Mouse (Mus musculus): ENCODE data around the gene Cdk19.

The Cdk19 gene

GRCm38 (mm10) chr10:40440740-40441139 lies 101.4 kb downstream of the Cdk19 start:
- no peak for DNase-seq (ENCODE audit: low read depth, low spot score)

- no peak for DNase-seq (ENCODE audit: low read depth, low spot score)
Measured at GRCm38 (mm10) chr10:40442076-40442475, 102.7 kb downstream of the Cdk19 start.

DNA sequence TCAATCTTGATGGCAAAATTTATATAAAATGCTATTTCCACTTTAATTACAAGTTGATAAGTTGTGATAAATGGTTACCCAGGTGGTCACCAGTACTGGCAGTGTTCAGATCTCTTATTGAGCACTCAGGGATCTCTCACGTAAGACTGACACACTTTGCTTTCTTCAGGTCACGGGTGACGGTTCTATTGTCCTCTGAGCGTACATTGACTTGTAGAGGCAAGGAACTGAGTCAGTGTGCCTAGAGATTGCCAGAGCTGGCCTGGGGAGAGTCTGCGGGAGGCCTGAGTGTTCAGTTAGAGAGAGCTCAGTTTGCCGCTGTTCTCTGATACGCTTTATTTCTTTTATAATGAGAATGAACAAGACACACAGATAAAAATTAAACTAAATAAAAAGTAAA lies 104.0 kb downstream of the Cdk19 start:
- DNase-seq (ENCODE audit: low read depth, low spot score): no peak

DNA sequence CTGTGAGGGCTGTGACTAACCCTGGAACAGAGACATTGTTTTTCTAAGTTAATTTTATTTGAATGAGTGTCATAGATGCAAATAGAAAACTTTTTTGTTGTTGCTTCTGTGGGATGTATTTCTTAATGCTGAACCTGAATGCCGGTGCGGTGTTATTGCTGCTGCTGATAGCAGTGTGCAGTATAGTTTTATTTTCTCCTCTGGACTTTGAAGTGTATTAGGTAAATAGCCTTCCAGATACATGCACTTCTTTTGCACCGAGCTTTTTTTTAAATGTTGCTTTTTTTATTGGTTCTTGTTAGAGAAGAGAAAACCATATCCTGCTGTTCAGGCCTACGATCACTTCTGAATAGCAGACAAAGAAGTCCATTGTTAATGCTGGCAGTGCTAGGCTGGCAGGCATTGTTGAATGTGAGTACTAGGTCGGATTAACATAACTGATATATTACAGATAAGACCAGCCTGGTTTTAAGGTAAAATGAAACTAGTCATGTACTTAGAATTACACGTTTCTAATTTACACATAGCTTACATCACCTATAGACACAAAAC lies 104.5 kb downstream of the Cdk19 start:
- no peak for DNase-seq (ENCODE audit: low read depth, low spot score)

DNA sequence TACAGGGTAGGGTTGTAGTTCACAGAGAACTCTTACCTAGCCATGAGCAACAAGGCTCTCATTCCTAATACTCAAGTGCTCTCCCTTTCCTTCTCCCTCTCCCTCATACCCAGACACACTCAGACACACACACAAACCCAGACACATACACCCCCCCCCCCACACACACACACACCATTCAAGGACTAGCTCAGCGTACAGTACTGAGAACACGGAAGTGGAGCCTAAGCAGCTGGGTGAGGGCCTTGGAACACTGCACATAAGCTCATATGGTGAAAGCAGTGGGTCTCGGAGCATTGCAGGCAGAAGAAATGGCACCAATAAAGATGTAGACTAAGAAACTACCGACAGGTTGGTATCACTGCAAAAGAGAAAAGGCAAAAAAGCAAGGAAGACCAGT lies 105.2 kb downstream of the Cdk19 start:
- DNase-seq (ENCODE audit: low read depth, low spot score): no peak

GRCm38 (mm10) chr10:40446088-40446604 lies 106.8 kb downstream of the Cdk19 start:
- DNase-seq (ENCODE audit: low read depth, low spot score): no peak

DNA sequence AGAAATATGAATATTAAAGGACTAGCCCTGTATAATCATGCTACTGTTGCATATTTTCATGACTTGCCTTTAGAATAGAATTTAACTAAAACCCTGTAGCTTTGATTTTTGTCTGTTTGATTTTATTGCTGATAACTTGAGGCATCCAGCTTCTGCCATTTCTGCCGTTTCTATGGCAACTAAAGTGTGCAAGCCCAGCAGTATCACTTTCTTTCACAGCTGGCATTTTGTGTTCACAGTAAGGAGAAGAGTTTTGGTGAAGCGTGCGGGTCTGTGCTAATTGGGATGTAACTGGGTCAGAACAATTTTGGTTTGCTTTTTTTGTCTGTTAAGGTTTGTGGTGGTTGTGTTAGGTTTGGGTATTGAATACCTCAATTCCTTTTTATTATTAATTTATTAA lies 107.3 kb downstream of the Cdk19 start:
- DNase-seq (ENCODE audit: low read depth, low spot score): no peak

DNA sequence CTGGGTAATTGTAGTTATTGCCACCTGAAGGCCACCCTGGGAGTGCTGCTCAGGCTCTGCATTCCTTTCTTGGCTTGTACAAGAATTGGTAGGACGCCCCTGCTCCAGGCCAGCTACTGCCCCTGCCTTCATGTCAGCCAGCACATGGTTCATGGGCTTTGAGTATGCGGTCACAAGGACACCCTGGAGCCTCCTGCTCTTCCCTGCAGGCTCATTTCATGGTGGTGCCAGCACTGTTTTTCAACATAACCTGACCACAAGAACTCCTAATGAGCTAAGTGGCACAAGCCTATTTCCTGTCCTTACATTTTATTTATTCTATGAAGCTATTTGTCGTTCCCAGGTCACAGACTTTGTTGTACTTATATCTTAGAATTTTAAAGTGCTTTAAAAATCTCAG lies 107.9 kb downstream of the Cdk19 start:
- no peak for DNase-seq (ENCODE audit: low read depth, low spot score)

- DNase-seq (ENCODE audit: low read depth, low spot score): no peak
Measured at GRCm38 (mm10) chr10:40447921-40448320, 108.6 kb downstream of the Cdk19 start.

GRCm38 (mm10) chr10:40448444-40448843 lies 109.1 kb downstream of the Cdk19 start:
- DNase-seq (ENCODE audit: low read depth, low spot score): no peak

DNA sequence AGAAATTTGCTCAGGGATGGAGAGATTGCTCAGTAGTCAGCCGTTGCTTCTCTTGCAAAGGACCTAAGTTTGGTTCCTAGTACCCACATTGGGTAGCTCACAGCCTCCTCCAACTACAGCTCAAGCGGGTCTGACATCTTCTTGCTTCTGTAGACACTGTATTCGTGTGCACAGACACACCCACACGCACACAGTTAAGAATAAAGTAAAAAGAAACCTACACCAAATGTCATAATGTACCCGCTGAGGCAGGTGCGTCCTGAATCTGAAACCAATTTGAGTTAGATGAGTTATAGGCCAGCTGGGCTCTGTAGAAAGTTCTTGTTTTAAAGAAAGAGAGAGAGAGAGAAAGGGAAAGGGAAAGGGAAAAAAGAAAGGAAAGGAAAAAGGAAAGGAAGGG lies 110.2 kb downstream of the Cdk19 start:
- DNase-seq (ENCODE audit: low read depth, low spot score): no peak

DNA sequence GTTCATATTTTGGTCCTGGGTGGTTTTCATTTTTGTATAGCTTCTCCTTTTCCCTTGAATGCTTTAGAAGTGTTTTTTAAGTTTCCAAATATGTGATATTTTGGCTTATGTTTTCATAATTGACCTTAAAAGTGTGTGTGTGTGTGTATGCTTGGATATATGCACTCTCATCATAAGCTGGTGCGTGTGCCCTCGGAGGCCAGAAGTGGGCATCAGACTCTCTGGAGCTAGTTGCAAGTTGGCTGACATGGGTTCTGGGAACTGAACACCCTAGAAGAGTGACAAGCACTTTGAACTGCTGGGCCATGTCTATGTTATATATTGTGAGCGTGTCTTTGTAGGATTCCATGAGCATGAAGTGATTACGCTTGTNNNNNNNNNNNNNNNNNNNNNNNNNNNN lies 110.8 kb downstream of the Cdk19 start:
- no peak for DNase-seq (ENCODE audit: low read depth, low spot score)

DNA sequence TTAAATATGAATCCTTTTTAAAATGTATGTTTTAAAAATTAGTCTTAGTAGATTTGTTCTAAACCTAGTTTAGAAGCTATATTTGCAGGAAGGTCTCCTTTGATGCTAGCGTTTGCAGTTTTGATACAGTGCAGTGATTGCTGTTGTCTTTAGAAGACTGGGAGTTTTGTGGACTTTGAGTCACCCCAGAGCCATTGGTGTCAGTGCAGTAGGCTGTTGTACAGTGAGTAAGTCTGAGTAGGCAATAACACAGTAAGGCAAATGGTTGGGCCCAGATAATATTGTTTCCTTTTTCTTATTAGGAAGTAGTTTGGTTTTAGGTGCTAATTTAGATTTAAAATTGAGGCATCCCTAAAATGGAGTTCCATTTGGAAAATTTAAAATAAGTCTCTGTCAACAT lies 117.8 kb downstream of the Cdk19 start:
- DNase-seq (ENCODE audit: low read depth, low spot score): no peak

GRCm38 (mm10) chr10:40459141-40459540 lies 119.8 kb downstream of the Cdk19 start:
- DNase-seq (ENCODE audit: low read depth, low spot score): no peak

DNA sequence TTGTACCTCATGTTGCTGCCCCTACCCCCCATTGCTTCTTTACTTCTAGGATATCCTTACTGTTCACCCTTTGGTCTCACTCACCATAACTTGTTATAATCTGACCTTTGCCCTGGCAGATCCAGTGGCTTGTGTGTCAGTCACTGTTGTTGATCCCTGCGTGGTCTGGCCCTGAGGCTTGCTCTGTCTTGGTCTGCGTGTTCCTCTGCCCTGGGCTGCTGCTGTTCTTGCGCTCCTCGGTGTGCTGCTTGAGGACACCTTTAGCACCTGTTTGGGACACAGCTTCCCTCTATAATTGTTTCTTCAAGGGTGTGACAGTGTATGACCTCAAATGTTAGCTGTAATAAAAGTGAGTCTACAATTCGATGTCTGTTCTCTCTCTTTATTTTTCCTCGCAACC lies 122.0 kb downstream of the Cdk19 start:
- no peak for DNase-seq (ENCODE audit: low read depth, low spot score)

DNA sequence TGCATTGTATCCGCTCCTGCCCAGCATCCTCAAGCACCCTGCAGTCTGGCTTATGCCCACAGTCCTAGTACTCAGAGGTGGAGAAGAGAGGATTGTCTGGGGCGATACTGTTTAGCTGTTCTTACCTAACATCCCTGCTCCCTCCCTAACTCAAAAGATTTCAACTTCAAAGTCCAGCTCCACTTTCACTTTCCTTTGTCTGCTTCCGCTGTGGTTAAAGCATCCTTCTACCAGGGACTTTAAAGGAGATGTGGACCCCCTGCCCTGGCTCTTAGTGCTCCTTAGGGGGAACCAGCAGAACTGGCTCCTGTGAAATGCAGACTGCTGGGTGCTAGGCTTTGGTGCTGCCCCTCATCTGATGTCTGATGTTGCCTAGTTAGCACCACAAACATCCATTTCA lies 122.9 kb downstream of the Cdk19 start:
- DNase-seq (ENCODE audit: low read depth, low spot score): no peak

GRCm38 (mm10) chr10:40467174-40467911 lies 128.0 kb downstream of the Cdk19 start:
- DNase-seq (ENCODE audit: low read depth, low spot score): no peak

GRCm38 (mm10) chr10:40467912-40468254 lies 128.5 kb downstream of the Cdk19 start:
- no peak for DNase-seq (ENCODE audit: low read depth, low spot score)

GRCm38 (mm10) chr10:40469145-40469544 lies 129.8 kb downstream of the Cdk19 start:
- DNase-seq (ENCODE audit: low read depth, low spot score): no peak

DNA sequence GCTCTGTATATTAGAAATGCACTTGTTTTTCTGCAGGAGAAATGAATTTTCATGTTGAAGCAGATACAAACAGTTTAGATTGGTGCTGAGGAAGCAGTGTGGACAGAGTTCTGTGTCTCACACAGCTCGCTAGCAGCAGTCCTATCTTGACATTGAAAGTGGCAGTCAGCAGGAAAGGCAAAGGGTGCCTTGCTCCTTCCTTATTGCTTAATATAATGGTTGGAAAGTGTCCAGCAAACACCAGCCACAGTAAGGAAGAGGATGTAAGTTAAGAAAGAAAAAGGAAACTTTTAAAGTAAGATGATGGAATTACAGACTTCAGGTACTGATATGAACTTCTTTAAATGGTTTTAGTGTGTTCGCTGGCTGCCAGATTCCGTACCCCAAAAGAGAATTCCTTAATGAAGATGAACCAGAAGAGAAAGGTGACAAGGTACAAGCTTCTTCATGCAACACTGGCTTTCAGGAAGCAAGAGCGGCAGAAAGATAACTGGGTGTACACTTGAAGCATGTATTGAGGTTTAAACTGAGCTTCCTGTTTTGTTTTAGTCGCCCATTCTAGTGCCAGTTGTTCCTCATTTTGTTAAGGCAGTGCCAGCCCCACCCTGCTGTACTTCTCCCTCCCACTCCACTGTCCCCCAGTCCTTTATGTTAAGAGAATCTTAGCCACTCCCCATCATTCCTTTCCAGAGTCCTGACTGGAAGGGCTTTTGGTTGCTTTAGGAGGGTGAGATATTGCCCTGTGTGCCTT lies 137.3 kb downstream of the Cdk19 start:
- DNase-seq (ENCODE audit: low read depth, low spot score): no peak

- no peak for DNase-seq (ENCODE audit: low read depth, low spot score)
Measured at GRCm38 (mm10) chr10:40477426-40478075, 138.2 kb downstream of the Cdk19 start.

DNA sequence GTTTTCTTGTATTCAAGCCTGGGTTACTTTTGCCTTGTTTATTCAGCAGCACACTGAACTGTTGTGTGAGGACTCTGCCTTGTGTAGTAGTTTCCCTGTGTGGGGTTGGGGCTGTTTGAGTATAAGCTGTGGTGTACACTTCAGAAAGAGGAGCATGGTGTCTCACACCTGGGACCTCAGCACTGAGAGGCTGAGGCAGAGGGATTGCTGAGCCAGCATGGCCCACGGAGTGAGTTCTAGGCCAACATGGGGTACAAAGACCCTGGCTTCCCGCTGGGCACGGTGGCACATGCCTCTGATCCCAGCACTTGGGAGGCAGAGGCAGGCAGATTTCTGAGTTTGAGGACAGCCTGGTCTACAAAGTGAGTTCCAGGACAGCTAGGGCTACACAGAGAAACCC lies 139.3 kb downstream of the Cdk19 start:
- no peak for DNase-seq (ENCODE audit: low read depth, low spot score)

Measured in c-Kit-negative CD71-positive TER-119-positive erythroid progenitor cells, embryonic 14.5 days (primary cell).